Mouse (Mus musculus): Measurements from ENCODE around the gene Sbf1.

DNA sequence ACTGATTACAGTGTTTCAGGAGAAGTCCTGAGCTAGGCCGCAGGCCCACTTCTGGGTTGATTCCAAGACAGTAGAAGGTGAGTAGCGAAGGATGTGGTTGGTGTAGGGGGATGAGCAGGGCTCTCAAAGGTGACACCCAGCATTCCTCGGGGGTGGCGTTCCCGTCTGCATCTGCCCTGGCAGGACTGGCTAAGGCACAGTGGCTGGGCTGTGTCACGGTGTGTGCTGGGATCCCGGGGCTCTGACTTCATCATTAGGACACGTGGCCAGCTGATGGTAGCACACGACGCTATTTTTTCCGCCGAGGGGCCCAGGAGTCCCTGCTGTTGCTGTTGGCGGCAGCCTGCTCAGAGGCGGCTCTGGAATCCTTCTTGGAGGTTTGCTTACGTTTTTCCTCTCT is 36.2 kb upstream of the Sbf1 start:
- no peak for TF ChIP-seq CTCF (IDR thresholded peaks at IDR 0.05; ENCODE audit: low read depth, low read length)
- no peak for TF ChIP-seq POLR2AphosphoS5 (IDR thresholded peaks at IDR 0.05; ENCODE audit: insufficient replicate concordance, low read depth, low read length)
- TF ChIP-seq GATA1 (IDR thresholded peaks at IDR 0.05; ENCODE audit: borderline replicate concordance, low read length): no peak
- TF ChIP-seq GATA2 (IDR thresholded peaks at IDR 0.05; ENCODE audit: borderline replicate concordance, low read depth, low read length): no peak
- TF ChIP-seq TAL1 (conservative IDR thresholded peaks at IDR 0.05; ENCODE audit: low read depth, low read length): no peak

All from G1E (cell line).